Mouse (Mus musculus): Measurements from ENCODE around the gene Aqp7.

- TF ChIP-seq RCOR1 (conservative IDR thresholded peaks at IDR 0.05; ENCODE audit: low read depth, low read length) (no peak), CTCF (conservative IDR thresholded peaks at IDR 0.05 in 1 of 2, IDR thresholded peaks at IDR 0.05 in 1 of 2; ENCODE audit: low read depth in 2 of 2, low read length in 2 of 2) (no peak), E2F4 (IDR thresholded peaks at IDR 0.05; ENCODE audit: insufficient replicate concordance, low read depth, low read length) (no peak), NRF1 (IDR thresholded peaks at IDR 0.05; ENCODE audit: low read depth, low read length) (no peak), POLR2A (IDR thresholded peaks at IDR 0.05; ENCODE audit: low read depth, low read length) (no peak), EP300 (IDR thresholded peaks at IDR 0.05; ENCODE audit: low read length) (no peak), MAX (IDR thresholded peaks at IDR 0.05; ENCODE audit: low read length) (no peak), POLR2AphosphoS2 (IDR thresholded peaks at IDR 0.05; ENCODE audit: low read depth, low read length) (no peak), ZC3H11A (IDR thresholded peaks at IDR 0.05; ENCODE audit: low read depth, low read length) (no peak), UBTF (IDR thresholded peaks at IDR 0.05; ENCODE audit: low read depth, low read length) (no peak), KAT2A (IDR thresholded peaks at IDR 0.05; ENCODE audit: insufficient replicate concordance, low read length) (no peak)
Observed at GRCm38 (mm10) chr4:41045288-41045687, 2.7 kb downstream of the Aqp7 start.

All from CH12.LX (cell line).